Mouse (Mus musculus) c-Kit-negative CD71-positive TER-119-positive erythroid progenitor cells, embryonic 14.5 days (primary cell): Measurements from ENCODE around the gene Itprip.

Experiments
- DNase-seq: peaks from one replicate; pipeline ENCODE4 v3.0.0-alpha.2; 2013; ENCODE audit warnings: low read depth, low spot score

The Itprip gene

GRCm38 (mm10) chr19:47914191-47914590 is 4.9 kb downstream of the Itprip start:
- no peak for DNase-seq

- no peak for DNase-seq
Measured at GRCm38 (mm10) chr19:47913344-47913743, 5.8 kb downstream of the Itprip start.

GRCm38 (mm10) chr19:47910751-47911150 is 8.3 kb downstream of the Itprip start:
- DNase-seq = no peak

- no peak for DNase-seq
Measured at GRCm38 (mm10) chr19:47910117-47910618, 8.9 kb downstream of the Itprip start.

- DNase-seq = no peak
Measured at GRCm38 (mm10) chr19:47909387-47910116, 9.5 kb downstream of the Itprip start.

- DNase-seq = no peak
Measured at GRCm38 (mm10) chr19:47908961-47909371, 10.1 kb downstream of the Itprip start.

- no peak for DNase-seq
Measured at GRCm38 (mm10) chr19:47907596-47907995, 11.5 kb downstream of the Itprip start.

GRCm38 (mm10) chr19:47905603-47906002 is 13.5 kb downstream of the Itprip start:
- DNase-seq = no peak

- DNase-seq = no peak
Measured at GRCm38 (mm10) chr19:47905081-47905480, 14.0 kb downstream of the Itprip start.

- no peak for DNase-seq
Measured at GRCm38 (mm10) chr19:47903679-47904078, 15.4 kb downstream of the Itprip start.

- DNase-seq = no peak
Measured at GRCm38 (mm10) chr19:47902316-47903201, 16.5 kb downstream of the Itprip start.

GRCm38 (mm10) chr19:47900558-47900957 is 18.5 kb downstream of the Itprip start:
- no peak for DNase-seq

- no peak for DNase-seq
Measured at GRCm38 (mm10) chr19:47900012-47900411, 19.1 kb downstream of the Itprip start.

- DNase-seq = no peak
Measured at GRCm38 (mm10) chr19:47898472-47899079, 20.5 kb downstream of the Itprip start.

GRCm38 (mm10) chr19:47893092-47893491 is 26.0 kb downstream of the Itprip start:
- no peak for DNase-seq

- no peak for DNase-seq
Measured at GRCm38 (mm10) chr19:47891562-47892312, 27.4 kb downstream of the Itprip start.

- no peak for DNase-seq
Measured at GRCm38 (mm10) chr19:47890489-47891130, 28.5 kb downstream of the Itprip start.

GRCm38 (mm10) chr19:47888037-47888436 is 31.1 kb downstream of the Itprip start:
- DNase-seq = no peak

GRCm38 (mm10) chr19:47887417-47887816 is 31.7 kb downstream of the Itprip start:
- DNase-seq = no peak

- no peak for DNase-seq
Measured at GRCm38 (mm10) chr19:47886617-47887016, 32.5 kb downstream of the Itprip start.

GRCm38 (mm10) chr19:47885886-47886285 is 33.2 kb downstream of the Itprip start:
- no peak for DNase-seq
